Mouse (Mus musculus) CH12F3 (cell line): ENCODE measurements around the gene Mn1.

Experiments
- in situ Hi-C: fragments of 300-500 bp; cut with MboI; formaldehyde crosslinking; loops from 2 replicates; pipeline ENCODE4 v1.14.3; 2020; ENCODE audit warnings: low sequenced_read_pairs

Mn1 gene

DNA sequence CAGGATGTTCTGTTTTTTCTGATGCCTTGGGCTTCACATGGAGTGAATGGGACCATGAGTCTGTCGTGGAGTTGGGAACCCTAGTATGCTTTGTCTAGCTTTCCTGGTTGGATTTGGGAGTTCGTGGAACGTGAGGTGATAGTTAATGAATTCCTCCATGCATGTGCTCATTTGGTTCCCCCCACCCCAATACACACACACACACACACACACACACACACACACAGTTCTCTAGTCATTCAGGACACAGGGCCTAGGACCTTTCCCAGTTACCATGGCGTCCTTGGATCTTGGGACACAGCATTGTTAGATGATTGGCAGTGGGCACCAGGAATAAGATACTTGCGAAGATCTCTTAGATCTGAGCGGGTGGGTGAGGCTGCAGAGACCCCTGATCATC, 11.7 kb downstream of the Mn1 start:
- in situ Hi-C loops = no loop called here

DNA sequence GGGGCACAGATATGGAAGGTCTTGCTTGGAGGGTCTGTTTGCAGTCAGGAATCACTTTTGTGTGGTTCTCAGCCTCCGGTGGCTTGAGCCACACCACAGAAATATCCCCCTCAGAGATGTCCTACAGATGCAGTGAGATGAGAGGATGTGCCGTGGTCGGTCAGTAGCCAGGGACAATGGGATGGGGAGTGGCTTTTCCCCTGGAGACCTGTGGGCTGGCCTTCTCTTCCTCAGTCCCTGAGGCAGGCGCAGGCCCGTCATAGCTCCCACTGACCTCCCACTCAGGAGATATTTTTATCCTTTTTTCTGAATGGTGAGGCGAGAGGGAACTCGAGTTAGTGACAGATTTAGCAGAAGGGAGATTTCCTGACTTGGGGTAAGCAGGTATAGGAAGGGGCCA, 12.6 kb downstream of the Mn1 start:
- in situ Hi-C loops = no loop called here

DNA sequence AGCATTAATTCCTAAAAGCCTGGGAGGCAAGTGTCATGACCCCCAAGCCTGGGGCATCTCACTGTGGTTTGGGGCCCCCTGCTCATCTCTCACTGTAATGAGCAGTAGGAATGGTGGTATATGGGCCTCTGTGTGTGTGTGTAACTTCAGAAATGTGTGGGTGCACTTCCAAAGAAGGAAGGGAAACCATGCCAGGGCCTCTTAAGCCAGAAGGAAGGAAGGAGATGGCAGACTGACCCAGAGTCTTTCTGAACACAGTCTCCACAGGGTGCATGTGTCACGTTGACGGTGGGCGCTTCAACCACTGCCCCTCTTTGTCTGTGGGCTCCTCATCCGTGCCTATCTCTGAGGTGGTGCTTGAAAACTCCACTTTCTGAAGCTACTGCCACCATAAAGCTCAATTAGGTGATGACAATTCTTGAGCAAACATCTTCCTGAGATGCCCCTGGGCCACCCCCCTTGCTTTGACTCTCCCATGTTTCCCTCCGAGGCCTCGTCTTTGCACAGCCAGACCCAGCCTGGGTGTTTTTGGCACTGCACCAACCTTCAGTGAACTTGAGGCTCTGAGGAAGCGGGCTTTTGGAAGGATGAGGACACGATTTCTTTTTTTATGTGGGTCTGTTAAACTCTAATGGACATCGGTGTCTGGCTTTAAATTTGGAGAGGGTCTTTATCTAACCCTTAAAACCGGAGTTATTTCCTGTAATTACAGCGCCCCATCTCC, 14.0 kb downstream of the Mn1 start:
- in situ Hi-C loops = no loop called here

DNA sequence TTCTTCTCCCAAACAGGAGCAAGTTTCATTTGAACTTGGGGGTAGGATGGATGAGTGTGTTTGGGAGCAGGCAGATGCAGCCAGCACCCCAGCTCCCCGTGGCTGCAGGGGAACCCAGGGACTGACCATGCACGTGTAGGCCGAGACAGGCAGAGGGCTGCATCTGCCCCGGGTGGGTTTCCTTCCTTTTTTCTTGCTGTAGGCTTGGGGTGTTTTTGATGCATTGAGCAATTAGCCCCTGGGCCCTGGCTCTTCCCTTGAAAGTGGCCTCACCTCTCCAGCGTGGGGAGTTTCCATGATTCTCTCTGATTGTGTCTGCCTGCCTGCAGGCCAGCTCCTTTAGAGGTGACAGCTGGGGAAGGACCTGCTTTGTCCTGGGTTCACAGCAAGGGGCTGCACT, 15.7 kb downstream of the Mn1 start:
- in situ Hi-C loops = no loop called here

- in situ Hi-C loops = no loop called here
Observed at GRCm38 (mm10) chr5:111434342-111434842, 17.2 kb downstream of the Mn1 start.

DNA sequence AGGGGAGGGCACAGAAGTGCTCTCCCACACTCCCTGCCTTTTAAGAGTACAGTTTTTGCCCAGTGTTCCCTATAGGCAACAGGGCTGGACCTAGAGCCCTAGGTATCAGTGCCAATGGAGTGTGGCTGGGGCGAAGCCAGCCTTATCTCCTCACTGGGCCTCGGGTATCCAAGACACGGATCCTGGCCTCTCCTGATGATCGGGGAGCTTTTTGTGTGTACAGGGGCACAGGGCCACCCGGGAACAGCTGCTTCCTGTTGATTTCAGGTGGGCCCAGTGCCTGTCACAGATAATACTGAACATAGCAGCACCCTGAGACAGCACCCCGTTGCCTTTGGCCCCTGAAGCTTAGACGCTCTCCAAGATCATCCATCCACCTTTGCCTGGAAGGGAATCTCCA, 19.1 kb downstream of the Mn1 start:
- in situ Hi-C loops = no loop called here

DNA sequence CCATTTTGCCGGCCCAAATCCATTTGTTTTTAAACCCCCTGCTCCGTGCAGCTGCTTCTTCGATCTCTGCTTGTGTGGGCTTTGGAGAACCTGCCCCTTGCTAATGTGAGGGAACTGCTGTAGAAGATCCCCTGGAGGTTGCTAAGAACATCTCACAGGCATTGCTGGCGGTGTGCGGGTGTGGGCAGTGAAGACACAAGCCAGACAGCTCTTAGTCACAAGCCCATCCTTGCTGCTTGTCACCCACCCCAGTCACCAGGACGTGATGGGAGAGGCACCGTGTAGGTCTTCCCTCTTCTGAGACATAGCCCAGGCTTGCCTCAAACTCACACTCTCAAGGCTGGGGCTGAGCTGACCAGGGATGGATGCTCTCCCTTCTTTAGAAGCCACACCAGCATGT, 20.0 kb downstream of the Mn1 start:
- in situ Hi-C loops = no loop called here

GRCm38 (mm10) chr5:111438336-111438735, 21.2 kb downstream of the Mn1 start:
- in situ Hi-C loops = no loop called here

- in situ Hi-C loops = no loop called here
Observed at GRCm38 (mm10) chr5:111438821-111439220, 21.7 kb downstream of the Mn1 start.

- in situ Hi-C loops = no loop called here
Observed at GRCm38 (mm10) chr5:111440264-111440663, 23.1 kb downstream of the Mn1 start.

- in situ Hi-C loops = no loop called here
Observed at GRCm38 (mm10) chr5:111442151-111442871, 25.1 kb downstream of the Mn1 start.

DNA sequence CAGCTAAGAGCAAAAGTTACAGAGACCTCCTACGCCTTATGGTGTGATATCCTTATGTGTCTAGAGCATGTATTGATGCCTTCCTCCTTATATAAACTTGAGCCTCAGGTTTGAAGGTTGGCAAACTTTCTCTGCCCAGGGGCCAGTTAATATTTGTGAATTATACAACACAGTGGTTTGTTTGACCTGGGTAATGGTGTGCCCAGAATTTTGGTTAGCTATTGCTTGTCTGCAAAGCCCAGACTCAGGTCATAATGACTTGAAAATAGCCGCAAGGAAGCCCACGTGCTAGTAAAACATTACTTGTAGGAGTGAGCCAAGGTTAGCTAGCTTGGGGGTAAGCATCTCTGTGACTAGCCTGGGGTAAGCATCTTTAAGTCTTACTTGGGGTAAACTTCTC, 26.5 kb downstream of the Mn1 start:
- in situ Hi-C loops = no loop called here

GRCm38 (mm10) chr5:111444361-111444760, 27.2 kb downstream of the Mn1 start:
- in situ Hi-C loops = no loop called here

DNA sequence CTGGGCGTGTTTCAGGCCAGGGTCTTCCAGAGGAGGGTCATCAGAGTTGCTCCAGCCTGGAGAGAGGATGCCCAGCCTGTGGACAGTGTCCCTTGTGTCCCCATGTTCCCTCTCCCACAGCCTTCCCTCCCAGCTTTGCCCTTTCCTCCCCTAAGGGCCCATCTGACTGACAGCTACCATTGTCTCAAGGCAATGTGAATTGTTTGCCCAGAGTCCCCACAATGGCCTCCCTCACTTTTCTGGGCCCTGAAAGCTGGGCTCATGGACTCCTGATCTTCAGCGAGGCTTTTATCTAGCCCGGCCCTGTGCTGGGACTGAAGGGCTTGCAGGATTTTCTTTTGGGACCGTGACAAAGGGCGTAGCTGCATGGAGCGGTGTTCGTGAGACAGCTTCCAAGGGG, 29.5 kb downstream of the Mn1 start:
- in situ Hi-C loops = no loop called here

DNA sequence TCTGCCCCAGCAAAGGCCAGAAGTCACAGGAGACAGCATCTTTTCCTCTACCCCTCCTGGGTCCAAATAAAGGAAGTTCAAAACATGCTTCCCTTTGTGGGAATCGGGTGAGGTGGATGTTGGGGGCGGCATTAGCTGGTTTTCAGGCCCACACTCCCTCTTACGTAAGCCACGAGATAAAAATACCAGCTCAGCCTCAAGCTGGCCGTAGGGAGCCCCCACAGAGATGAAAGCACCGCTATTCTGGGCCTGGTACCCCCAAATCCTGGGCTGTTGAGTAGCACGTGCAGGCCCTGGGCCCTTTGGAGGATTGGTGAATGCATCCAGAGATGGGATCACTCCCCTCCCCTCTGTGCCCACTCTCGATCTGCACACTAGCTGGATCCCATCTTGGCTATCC, 32.5 kb downstream of the Mn1 start:
- in situ Hi-C loops = no loop called here

GRCm38 (mm10) chr5:111454240-111454639, 37.1 kb downstream of the Mn1 start:
- in situ Hi-C loops = no loop called here

- in situ Hi-C loops = no loop called here
Observed at GRCm38 (mm10) chr5:111454876-111455275, 37.7 kb downstream of the Mn1 start.

GRCm38 (mm10) chr5:111458675-111459074, 41.5 kb downstream of the Mn1 start:
- in situ Hi-C loops = no loop called here

DNA sequence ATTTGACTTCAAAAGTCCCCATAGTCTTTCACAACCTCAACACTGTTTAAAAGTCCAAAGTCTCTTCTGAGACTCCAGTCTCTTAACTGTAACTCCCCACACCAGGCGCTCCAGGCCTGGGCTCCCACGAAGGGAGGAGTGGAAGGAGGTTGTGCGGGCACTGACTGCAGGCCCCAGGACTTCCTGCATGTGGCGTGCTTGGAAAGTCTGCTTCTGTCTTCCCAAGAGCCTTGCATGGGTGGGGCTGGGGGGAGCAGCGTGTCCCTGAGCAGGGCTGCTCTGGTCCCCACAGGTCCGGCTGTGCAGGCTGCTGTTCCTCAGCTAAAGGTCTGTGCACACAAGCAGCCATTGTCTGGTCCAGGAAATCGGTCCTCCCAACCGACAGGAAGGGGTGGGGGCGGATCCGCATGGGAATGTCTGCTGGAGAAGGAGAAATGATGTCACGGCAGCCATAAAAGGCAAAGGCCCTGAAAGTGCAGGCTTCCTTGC, 48.7 kb downstream of the Mn1 start:
- in situ Hi-C loops = no loop called here

DNA sequence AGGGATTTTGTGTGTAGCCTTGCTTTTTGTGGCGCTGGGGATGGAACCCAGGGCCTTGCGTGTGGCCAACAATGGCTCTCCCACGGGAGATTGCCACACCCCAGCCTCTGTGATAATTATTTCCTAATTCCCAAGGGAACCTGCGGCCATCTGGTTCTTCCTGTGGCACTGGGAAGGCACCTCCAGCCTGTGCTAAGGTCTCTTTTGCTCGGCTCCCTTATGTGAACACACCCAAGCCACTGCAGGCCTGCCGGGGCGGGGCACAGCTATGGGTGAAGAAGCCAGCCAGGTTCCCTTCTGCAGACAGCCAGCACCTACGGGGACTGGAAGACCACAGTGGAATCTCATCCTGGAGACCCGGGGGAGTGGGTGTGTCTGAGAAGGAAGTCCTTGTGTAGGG, 49.3 kb downstream of the Mn1 start:
- in situ Hi-C loops = no loop called here

DNA sequence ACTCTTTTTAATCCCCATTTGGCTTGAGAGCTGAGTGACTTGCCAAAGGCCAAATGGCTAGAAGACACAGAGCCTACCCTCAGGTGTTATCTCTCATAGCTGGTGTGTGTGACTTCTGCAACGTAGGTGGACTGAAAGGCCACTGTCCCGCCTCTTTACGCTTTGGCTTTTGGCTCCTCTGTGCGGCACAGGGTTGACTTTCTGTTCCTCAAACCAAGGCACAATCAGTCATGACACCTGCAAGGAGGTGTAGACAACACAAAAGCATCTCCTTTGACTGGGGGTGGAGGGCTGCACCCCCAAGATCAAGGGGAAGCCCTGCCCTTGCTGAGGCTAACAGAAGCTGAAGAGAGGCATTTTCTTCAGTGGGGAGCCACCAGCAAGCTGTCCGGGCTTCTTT, 50.5 kb downstream of the Mn1 start:
- in situ Hi-C loops = no loop called here

GRCm38 (mm10) chr5:111469195-111469882, 52.2 kb downstream of the Mn1 start:
- in situ Hi-C loops = no loop called here
